Mouse (Mus musculus): Measurements from ENCODE around the gene Olfr1415. TPM values are rescaled to one million over a fixed set of nuclear protein-coding genes. Genes with fewer than 3 reads are reported as not detected.

Gene Olfr1415
- polyA plus RNA-seq, 1 experiment: not detected

DNA sequence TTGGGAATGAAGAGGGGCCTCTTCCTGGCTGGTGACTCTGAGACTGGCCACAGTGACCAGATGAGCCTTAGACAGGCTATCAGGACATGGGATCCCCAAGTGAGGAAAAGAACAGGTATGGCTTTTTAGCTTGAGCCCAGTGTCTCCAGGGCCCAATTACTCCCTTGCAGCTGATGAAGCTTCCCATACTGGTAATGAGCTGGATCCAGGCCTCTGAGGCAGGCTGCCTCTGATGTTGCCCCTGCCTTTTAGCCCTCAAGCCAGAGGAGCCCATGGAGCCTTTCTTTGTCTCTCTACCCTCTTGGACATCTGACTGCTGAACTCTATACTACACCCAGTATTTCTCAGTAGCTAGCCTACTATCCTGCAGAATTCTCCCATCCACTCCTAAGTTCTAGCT, 10.9 kb downstream of the Olfr1415 start, which contains the start of gene Olfr1416:
Gene Olfr1416 (minus strand): TSS at position 101 of the 400 bp plus-strand sequence.
- Histone ChIP-seq H3K27ac (ENCODE audit: control insufficient read depth, insufficient read depth, low read depth, low read length, poor library complexity) (no peak within 1 kb of the TSS), H3K4me1 (ENCODE audit: control insufficient read depth, insufficient read depth, low read length) (no peaks in the 10 kb centered on the region), H3K4me3 (replicated peaks; ENCODE audit: control insufficient read depth, low read depth, low read length) (no peak within 1 kb of the TSS)
- TF ChIP-seq POLR2A (IDR thresholded peaks at IDR 0.05; ENCODE audit: borderline replicate concordance, control insufficient read depth, low read depth, low read length) (no peak), CTCF (IDR thresholded peaks at IDR 0.05; ENCODE audit: control insufficient read depth, insufficient read depth, low read length) (no peak)

DNA sequence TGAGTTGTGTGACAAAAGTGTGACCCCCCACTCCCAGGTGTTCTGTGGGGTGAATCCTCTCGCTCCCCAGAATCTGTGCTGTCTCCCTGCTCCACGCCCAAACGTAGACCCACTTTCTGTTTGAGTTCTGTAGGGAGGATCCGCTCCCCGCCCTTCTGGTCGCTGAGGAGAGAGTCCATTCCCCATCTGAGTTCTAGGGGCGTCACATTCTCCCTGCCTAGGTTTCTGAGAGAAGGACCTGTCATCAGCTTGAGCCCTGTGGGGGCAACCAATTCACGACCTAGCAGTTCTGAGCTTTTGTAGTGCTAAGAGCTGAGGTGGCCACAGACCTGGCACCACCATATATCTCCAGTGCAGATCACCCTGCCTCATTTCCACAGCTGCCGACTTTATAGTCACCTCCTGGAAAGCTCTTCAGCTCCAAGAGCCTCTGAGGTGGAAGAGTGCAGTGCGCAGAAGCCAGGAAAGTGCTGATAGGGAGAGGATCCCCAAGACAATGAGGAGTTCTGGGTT, 21.8 kb downstream of the Olfr1415 start:
- no peak for TF ChIP-seq POLR2A (IDR thresholded peaks at IDR 0.05; ENCODE audit: borderline replicate concordance, control insufficient read depth, low read depth, low read length)
- TF ChIP-seq CTCF (IDR thresholded peaks at IDR 0.05; ENCODE audit: control insufficient read depth, insufficient read depth, low read length): no peak
- peak overlapping the region; percentile 86 for H3K4me3 ChIP-seq (replicated peaks; ENCODE audit: control insufficient read depth, low read depth, low read length)
- peak overlapping the region; percentile 17 for H3K27ac ChIP-seq (ENCODE audit: control insufficient read depth, insufficient read depth, low read depth, low read length, poor library complexity)
- peaks cover 2% of the 10 kb centered on the region for H3K4me1 ChIP-seq (ENCODE audit: control insufficient read depth, insufficient read depth, low read length)
- WGBS: 3% methylated on average over 10 of the region's 10 CpGs

DNA sequence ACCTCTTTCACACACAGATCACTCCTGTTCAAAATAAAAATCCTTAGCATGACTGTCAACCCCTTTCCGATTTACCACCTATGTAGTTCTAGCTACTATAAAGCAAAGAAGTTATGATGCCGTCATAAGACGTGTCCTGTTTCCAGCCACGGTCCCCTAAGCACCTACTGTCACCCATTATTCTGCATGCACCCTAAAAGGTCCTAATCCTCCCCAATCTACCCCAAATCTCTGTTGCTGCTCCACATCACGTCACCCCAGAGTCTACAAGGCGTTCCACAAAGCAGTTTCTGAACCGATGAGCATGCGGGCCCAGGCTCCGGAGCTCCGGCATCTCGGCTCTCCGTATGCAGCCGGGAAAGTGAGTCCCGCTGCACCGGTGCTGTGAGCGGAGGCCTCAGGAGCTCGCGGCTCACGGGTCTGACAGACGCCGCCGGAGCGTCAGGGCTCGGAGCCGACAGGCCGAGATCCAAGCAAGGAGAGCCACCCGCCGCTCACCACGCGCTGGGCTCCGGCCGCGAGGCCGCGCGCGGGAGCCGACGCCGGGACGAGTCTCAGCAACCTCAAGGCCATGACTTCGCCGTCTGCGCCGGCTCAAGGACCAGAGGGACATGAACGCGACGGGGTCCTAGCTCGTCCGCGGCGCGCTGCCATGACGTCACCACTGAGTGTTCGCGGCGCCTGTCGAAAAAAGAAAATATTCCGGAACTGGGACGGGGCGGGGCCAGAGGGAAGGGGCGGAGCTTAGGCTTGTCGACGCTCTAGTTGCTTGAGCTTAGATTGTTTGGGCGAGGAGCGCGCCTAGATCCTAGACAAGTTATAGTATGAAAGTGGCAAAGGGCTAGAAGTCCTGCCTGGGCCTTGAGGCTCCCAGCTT, 22.5 kb downstream of the Olfr1415 start, which contains the start of gene Ndufa10:
Gene Ndufa10 (minus strand): TSS at position 696 of the 877 bp plus-strand sequence.
- Histone ChIP-seq H3K4me1 (ENCODE audit: control insufficient read depth, insufficient read depth, low read length) (peaks cover 2% of the 10 kb centered on the region), H3K4me3 (replicated peaks; ENCODE audit: control insufficient read depth, low read depth, low read length) (peak within 1 kb of the TSS; percentile 86), H3K27ac (ENCODE audit: control insufficient read depth, insufficient read depth, low read depth, low read length, poor library complexity) (peak within 1 kb of the TSS; percentile 72)
- 1% methylated on average over 67 of the region's 67 CpGs for WGBS
- TF ChIP-seq POLR2A (IDR thresholded peaks at IDR 0.05; ENCODE audit: borderline replicate concordance, control insufficient read depth, low read depth, low read length) (peak; percentile 81; the same call in 1 of the 2 replicates), CTCF (IDR thresholded peaks at IDR 0.05; ENCODE audit: control insufficient read depth, insufficient read depth, low read length) (peak; percentile 2; the same call in 1 of the 2 replicates)

DNA sequence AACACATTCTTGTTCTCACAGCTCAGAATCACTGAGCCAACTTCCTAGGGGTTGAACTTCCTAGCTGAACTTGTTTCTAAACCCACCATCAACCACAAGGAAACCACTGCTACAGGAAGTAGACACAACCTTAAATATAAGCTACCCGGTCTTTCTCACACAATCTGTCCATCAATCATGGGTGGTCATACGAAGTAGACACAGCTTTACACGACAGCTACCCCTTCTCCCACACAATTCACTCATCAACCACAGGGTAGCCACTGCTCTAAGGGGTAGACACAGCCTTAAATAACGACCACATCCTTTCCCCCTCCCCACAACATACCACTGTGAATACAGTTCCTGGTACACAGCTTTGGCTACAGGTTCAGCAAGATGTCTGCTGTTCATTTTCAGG, 27.0 kb downstream of the Olfr1415 start:
- 8% methylated on average over 4 of the region's 4 CpGs for WGBS
- TF ChIP-seq CTCF (IDR thresholded peaks at IDR 0.05; ENCODE audit: control insufficient read depth, insufficient read depth, low read length) (no peak), POLR2A (IDR thresholded peaks at IDR 0.05; ENCODE audit: borderline replicate concordance, control insufficient read depth, low read depth, low read length) (no peak)
- Histone ChIP-seq H3K4me3 (replicated peaks; ENCODE audit: control insufficient read depth, low read depth, low read length) (no peak overlapping the region), H3K27ac (ENCODE audit: control insufficient read depth, insufficient read depth, low read depth, low read length, poor library complexity) (peak overlapping the region; percentile 15; the same call in 1 of the 2 replicates), H3K4me1 (ENCODE audit: control insufficient read depth, insufficient read depth, low read length) (peaks cover 2% of the 10 kb centered on the region)

DNA sequence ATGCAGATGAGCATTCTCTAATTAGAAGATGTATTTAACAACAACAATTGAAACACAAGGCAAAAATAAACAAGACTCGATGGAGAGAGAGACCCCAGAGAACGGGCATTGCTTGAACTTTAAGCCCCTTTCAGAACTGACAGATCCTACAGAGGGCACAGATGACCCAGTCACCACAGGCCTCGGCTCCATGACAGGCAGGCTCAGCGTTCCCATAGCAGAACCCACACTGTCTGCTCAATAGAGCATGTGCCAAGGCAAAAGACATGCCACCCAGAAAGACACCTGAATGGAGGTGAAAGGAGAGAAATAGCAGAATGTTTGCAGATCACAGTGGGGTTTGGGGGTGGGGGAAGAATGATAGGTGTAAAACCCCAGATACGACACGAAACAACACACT, 37.5 kb downstream of the Olfr1415 start:
- 86% methylated on average over 6 of the region's 6 CpGs for WGBS
- no peak for TF ChIP-seq CTCF (IDR thresholded peaks at IDR 0.05; ENCODE audit: control insufficient read depth, insufficient read depth, low read length)
- TF ChIP-seq POLR2A (IDR thresholded peaks at IDR 0.05; ENCODE audit: borderline replicate concordance, control insufficient read depth, low read depth, low read length): no peak
- H3K4me3 ChIP-seq (replicated peaks; ENCODE audit: control insufficient read depth, low read depth, low read length): no peak overlapping the region

DNA sequence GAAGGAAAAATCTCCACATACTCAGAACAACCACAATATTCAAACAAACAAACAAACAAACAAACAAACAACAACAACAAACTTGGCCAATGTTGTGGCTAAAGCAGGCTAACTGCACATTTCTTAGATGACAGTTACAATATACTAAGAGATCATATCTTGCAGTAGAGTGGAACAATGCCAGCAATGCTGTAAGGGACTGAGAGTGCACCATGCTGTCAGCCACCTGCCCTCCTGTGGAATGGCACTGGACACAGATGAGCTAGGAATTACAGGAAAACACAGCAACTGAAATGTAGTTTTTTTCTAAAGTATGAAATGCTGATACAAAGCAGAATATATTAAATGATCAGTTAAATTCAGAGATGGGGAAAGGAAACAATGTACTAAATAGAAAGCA, 38.1 kb downstream of the Olfr1415 start:
- H3K4me1 ChIP-seq (ENCODE audit: control insufficient read depth, insufficient read depth, low read length): no peaks in the 10 kb centered on the region
- H3K4me3 ChIP-seq (replicated peaks; ENCODE audit: control insufficient read depth, low read depth, low read length): no peak overlapping the region
- TF ChIP-seq CTCF (IDR thresholded peaks at IDR 0.05; ENCODE audit: control insufficient read depth, insufficient read depth, low read length): no peak
- no peak for TF ChIP-seq POLR2A (IDR thresholded peaks at IDR 0.05; ENCODE audit: borderline replicate concordance, control insufficient read depth, low read depth, low read length)
- H3K27ac ChIP-seq (ENCODE audit: control insufficient read depth, insufficient read depth, low read depth, low read length, poor library complexity): no peak overlapping the region

More for the DNA sequence above, 37.5 kb downstream of the Olfr1415 start:
- Histone ChIP-seq H3K27ac (ENCODE audit: control insufficient read depth, insufficient read depth, low read depth, low read length, poor library complexity) (no peak overlapping the region), H3K4me1 (ENCODE audit: control insufficient read depth, insufficient read depth, low read length) (no peaks in the 10 kb centered on the region)

DNA sequence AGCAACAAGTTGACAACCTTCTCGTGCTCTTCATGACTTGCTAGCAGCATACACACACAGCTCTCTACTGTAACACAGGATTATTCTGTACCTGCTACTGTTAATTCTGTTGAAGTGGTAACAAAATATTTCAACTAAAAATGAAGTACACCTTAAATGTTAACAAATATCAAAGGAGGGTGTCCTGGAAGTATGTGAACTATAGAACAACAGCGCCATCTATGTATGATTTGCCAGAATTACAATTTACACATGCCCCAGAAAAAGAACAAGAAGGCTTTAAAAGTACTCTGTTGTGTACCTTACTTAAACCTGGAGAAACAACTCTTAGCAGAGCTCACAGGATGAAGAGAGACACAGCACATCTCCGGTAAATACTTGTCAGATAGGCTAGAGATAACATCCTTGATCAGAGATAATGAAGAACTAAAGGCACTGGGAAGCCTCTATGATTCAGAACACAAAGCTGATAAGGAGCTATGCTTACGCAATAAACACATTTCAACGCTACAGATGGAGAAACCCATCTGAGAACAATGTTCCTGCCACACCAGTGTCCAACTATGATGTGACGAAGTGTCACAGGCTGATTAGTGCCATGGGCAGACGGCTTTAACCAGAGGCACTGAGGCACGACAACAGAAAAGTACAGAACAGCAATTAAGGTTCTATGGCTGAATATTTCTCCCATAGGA, 42.0 kb downstream of the Olfr1415 start:
- TF ChIP-seq POLR2A (IDR thresholded peaks at IDR 0.05; ENCODE audit: borderline replicate concordance, control insufficient read depth, low read depth, low read length): no peak
- TF ChIP-seq CTCF (IDR thresholded peaks at IDR 0.05; ENCODE audit: control insufficient read depth, insufficient read depth, low read length): peak; percentile 34; the same call in 1 of the 2 replicates
- no peak overlapping the region for H3K27ac ChIP-seq (ENCODE audit: control insufficient read depth, insufficient read depth, low read depth, low read length, poor library complexity)
- H3K4me3 ChIP-seq (replicated peaks; ENCODE audit: control insufficient read depth, low read depth, low read length): no peak overlapping the region
- no peaks in the 10 kb centered on the region for H3K4me1 ChIP-seq (ENCODE audit: control insufficient read depth, insufficient read depth, low read length)
- WGBS: 57% methylated on average over 8 of the region's 8 CpGs

DNA sequence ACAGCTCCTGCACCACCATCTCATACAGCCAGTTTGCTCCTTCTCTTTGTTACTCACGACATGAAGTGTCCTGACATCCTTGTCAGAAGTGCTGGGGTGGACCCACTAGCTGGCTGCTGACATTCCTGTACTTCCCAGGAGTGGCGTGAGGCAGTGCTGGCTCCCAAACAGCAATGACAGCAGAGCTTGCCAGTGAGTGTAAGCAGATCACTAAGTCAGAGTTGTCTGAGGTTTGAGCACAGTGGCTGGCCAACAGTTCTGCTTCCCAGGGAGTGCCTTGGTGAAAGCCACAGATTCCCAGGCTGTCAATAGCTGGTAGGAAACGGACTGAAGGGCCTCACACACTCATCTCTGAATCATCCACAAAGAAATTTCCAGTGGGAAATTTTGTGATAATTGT, 47.6 kb downstream of the Olfr1415 start:
- no peak for TF ChIP-seq CTCF (IDR thresholded peaks at IDR 0.05; ENCODE audit: control insufficient read depth, insufficient read depth, low read length)
- no peak for TF ChIP-seq POLR2A (IDR thresholded peaks at IDR 0.05; ENCODE audit: borderline replicate concordance, control insufficient read depth, low read depth, low read length)
- H3K27ac ChIP-seq (ENCODE audit: control insufficient read depth, insufficient read depth, low read depth, low read length, poor library complexity): no peak overlapping the region
- H3K4me3 ChIP-seq (replicated peaks; ENCODE audit: control insufficient read depth, low read depth, low read length): no peak overlapping the region
- WGBS: 84% methylated on average over 3 of the region's 3 CpGs
- no peaks in the 10 kb centered on the region for H3K4me1 ChIP-seq (ENCODE audit: control insufficient read depth, insufficient read depth, low read length)
